Comparison of ENCODE assay signal across 8 mouse cellular contexts in genomic region chr1:183220796-183221718, GRCm38 (mm10). TPM values are rescaled to one million over a fixed set of nuclear protein-coding genes. Genes with fewer than 3 reads are reported as not detected.
DNase-seq lines count a peak whose midpoint lies in the region; ATAC-seq lines count a peak whose summit lies in the region.

TSS of gene Disp1 (minus strand) at chr1:183221522.

- peak; percentile 95 for ATAC-seq in frontal cortex, adult (ENCODE audit: low TSS enrichment)

- peak within 1 kb of the TSS; percentile 92 for H3K4me3 ChIP-seq in hindbrain, embryonic 10.5 days

- peaks cover 19% of the 10 kb centered on the region for H3K4me1 ChIP-seq in hindbrain, embryonic 10.5 days (replicated peaks)

- peak within 1 kb of the TSS; percentile 97 for H3K27ac ChIP-seq in hindbrain, embryonic 10.5 days

- peak; percentile 86 for DNase-seq in MN1 (ENCODE audit: low spot score)
- peak; percentile 24 for DNase-seq in cerebellum, adult 8-10 months
- DNase-seq in hindbrain, embryonic 10.5 days (ENCODE audit: low spot score), result peak; percentile 85
- peak; percentile 40 to 41 for DNase-seq in layer of hippocampus, postnatal 14 days (ENCODE audit: low spot score in 2 of 2)
- peak; percentile 72 for DNase-seq in lung, postnatal 14 days
- DNase-seq in ovary, postnatal 36 days (ENCODE audit: low spot score), result peak; percentile 80
- DNase-seq in thymus, postnatal 25 days, result peak; percentile 85

- H3K36me3 ChIP-seq in hindbrain, embryonic 10.5 days, result 0 out of 2 replicates have a peak, but pooled peaks cover 5% of the 10 kb centered on the region

- H3K9me3 ChIP-seq in hindbrain, embryonic 10.5 days, result no peaks in the 10 kb centered on the region

- WGBS in hindbrain, embryonic 10.5 days, result 4% methylated on average over 56 of the region's 56 CpGs

- H3K27me3 ChIP-seq in hindbrain, embryonic 10.5 days (ENCODE audit: insufficient read depth, poor library complexity, severe bottlenecking), result no peaks in the 10 kb centered on the region

RNA-seq across cellular contexts. Expression of gene Disp1, which starts in this region (rescaled TPM):
- polyA plus RNA-seq in hindbrain, embryonic 10.5 days (2016; fragmentation: Nextera tagmentation; extraction: Ambion mirVana), result 12.5 and 13.0 TPM in 2 replicates
- 1 to 10 TPM; 3.6 to 4.1 TPM for total RNA-seq in layer of hippocampus, postnatal 14 days (2021)

Comparison
In these comparisons a context has a peak if more than half of its experiments do, and no peak if none do; other contexts are left out.
1. Peak in every context shown above with its lines: DNase-seq, ATAC-seq, H3K4me3 ChIP-seq and H3K27ac ChIP-seq.
2. DNase-seq: peak in every context shown above with its lines; median percentile 86 in MN1; 85 in hindbrain, embryonic 10.5 days; 85 in thymus, postnatal 25 days; 80 in ovary, postnatal 36 days; 72 in lung, postnatal 14 days; 40 in layer of hippocampus, postnatal 14 days; 24 in cerebellum, adult 8-10 months.